Mouse (Mus musculus) small intestine, adult 2 months (tissue): ENCODE measurements at regions not wholly inside any gene's neighbourhood (a gene's known extent, or its start where the extent isn't known, plus 50 kb on each side); places are given as distances from the start of the nearest gene placed in this dataset.

ENCODE experiments used
- CTCF ChIP-seq: fragments of 200-500 bp; IDR thresholded peaks from 2 replicates; pipeline ENCODE4 v1.5.1; 2012; ENCODE audit warnings: low read depth, mild to moderate bottlenecking, control low read depth, inconsistent platforms, low read length, moderate library complexity, mixed read lengths; ENCODE audit not compliant: insufficient replicate concordance, insufficient read length; ENCODE audit errors: extremely low read depth
- POLR2A ChIP-seq: fragments of 200-500 bp; IDR thresholded peaks from 2 replicates; pipeline ENCODE4 v1.6.1; 2012; ENCODE audit warnings: low read depth, mild to moderate bottlenecking, control low read depth, inconsistent platforms, low read length, moderate library complexity

GRCm38 (mm10) chr2:166370776-166371175, 215.3 kb upstream of the Sulf2 start:
- TF ChIP-seq CTCF: no peak
- no peak for TF ChIP-seq POLR2A
